In the genomic region with DNA sequence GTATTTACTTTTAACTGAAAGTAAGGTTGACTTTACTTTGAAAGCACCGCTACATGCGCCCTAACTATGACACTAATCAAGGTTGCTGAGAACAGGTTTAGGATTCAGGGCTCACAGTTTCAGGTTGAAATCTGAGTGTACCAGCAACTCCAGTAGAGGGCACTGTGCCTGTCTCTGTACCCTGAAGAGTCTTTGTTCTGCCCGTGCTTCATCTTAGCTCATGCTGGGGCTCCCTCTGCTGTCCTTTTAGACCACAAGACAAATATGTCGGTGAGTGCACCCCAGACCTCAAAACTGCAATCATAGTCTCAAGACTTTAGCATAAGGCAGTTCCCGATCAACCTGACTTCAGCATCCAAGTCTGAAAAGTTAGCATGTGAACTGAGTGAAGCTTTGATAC, we compare ENCODE assay signal across 8 mouse cellular contexts.
A peak's percentile ranks its signal among the peaks of the same experiment; 100 is the strongest.
DNase-seq lines count a peak whose midpoint lies in the region; ATAC-seq lines count a peak whose summit lies in the region.

No protein-coding gene starts in this region.

- H3K4me2 ChIP-seq in forebrain, embryonic 14.5 days (ENCODE audit: low read length) = no peak overlapping the region
- no peak overlapping the region for H3K4me2 ChIP-seq in hindbrain, embryonic 11.5 days (replicated peaks; ENCODE audit: low read depth, low read length)
- no peak overlapping the region for H3K4me2 ChIP-seq in lung, embryonic 15.5 days

- H3K27me3 ChIP-seq in forebrain, embryonic 14.5 days (replicated peaks; ENCODE audit: control insufficient read depth, insufficient read depth, low read length) = no peaks in the 10 kb centered on the region
- no peaks in the 10 kb centered on the region for H3K27me3 ChIP-seq in hindbrain, embryonic 11.5 days (ENCODE audit: control insufficient read depth, insufficient read depth, low read length)
- no peaks in the 10 kb centered on the region for H3K27me3 ChIP-seq in lung, embryonic 15.5 days

- H3K4me3 ChIP-seq in forebrain, embryonic 14.5 days (ENCODE audit: low read depth, low read length) = no peak overlapping the region
- H3K4me3 ChIP-seq in hindbrain, embryonic 11.5 days (ENCODE audit: low read depth, low read length) = no peak overlapping the region
- H3K4me3 ChIP-seq in lung, embryonic 15.5 days = no peak overlapping the region

- H3K9ac ChIP-seq in forebrain, embryonic 14.5 days (ENCODE audit: low read length) = no peak overlapping the region
- H3K9ac ChIP-seq in hindbrain, embryonic 11.5 days (ENCODE audit: low read depth, low read length) = no peak overlapping the region
- H3K9ac ChIP-seq in lung, embryonic 15.5 days = no peak overlapping the region

- no peaks in the 10 kb centered on the region for H3K4me1 ChIP-seq in forebrain, embryonic 14.5 days (ENCODE audit: control insufficient read depth, insufficient read depth, low read length)
- H3K4me1 ChIP-seq in hindbrain, embryonic 11.5 days (replicated peaks; ENCODE audit: control insufficient read depth, insufficient read depth, low read length) = no peaks in the 10 kb centered on the region
- no peaks in the 10 kb centered on the region for H3K4me1 ChIP-seq in lung, embryonic 15.5 days

- DNase-seq in MEL-GATA-1-ER (ENCODE audit: extremely low read depth, low read depth) = peak; percentile 76
- DNase-seq in forebrain, embryonic 14.5 days (ENCODE audit: low spot score) = peak; percentile 94
- peak; percentile 86 for DNase-seq in hindbrain, embryonic 11.5 days (ENCODE audit: low spot score)
- peak; percentile 54 to 74 for DNase-seq in layer of hippocampus, adult 8-10 months (ENCODE audit: low spot score in 2 of 2)
- peak; percentile 51 for DNase-seq in ovary, postnatal 36 days (ENCODE audit: low spot score)
- peak; percentile 77 for DNase-seq in urinary bladder, postnatal 14 days (ENCODE audit: low spot score)

- H3K36me3 ChIP-seq in forebrain, embryonic 14.5 days (ENCODE audit: control insufficient read depth, insufficient read depth, low read length) = no peaks in the 10 kb centered on the region
- no peaks in the 10 kb centered on the region for H3K36me3 ChIP-seq in hindbrain, embryonic 11.5 days (ENCODE audit: control insufficient read depth, insufficient read depth, low read length)
- no peaks in the 10 kb centered on the region for H3K36me3 ChIP-seq in lung, embryonic 15.5 days

- no peaks in the 10 kb centered on the region for H3K9me3 ChIP-seq in forebrain, embryonic 14.5 days (replicated peaks; ENCODE audit: control insufficient read depth, low read length)
- no peaks in the 10 kb centered on the region for H3K9me3 ChIP-seq in hindbrain, embryonic 11.5 days (ENCODE audit: control insufficient read depth, low read length)
- H3K9me3 ChIP-seq in lung, embryonic 15.5 days = no peaks in the 10 kb centered on the region

- 25% methylated on average over 5 of the region's 5 CpGs for WGBS in forebrain, embryonic 14.5 days
- WGBS in hindbrain, embryonic 11.5 days = 35% methylated on average over 5 of the region's 5 CpGs
- WGBS in lung, embryonic 15.5 days = 12% methylated on average over 5 of the region's 5 CpGs

- peak; percentile 91 for ATAC-seq in cerebellum, adult (ENCODE audit: insufficient number of reproducible peaks, low FRiP score, low TSS enrichment)
- peak; percentile 94 for ATAC-seq in forebrain, embryonic 14.5 days
- ATAC-seq in hindbrain, embryonic 11.5 days (ENCODE audit: low FRiP score) = peak; percentile 86; the same call in 1 of the 2 replicates
- ATAC-seq in lung, embryonic 15.5 days (ENCODE audit: borderline replicate concordance, extremely low read depth, low FRiP score, low TSS enrichment) = peak; percentile 55; the same call in 1 of the 2 replicates

- H3K27ac ChIP-seq in forebrain, embryonic 14.5 days (ENCODE audit: low read depth, low read length) = no peak overlapping the region
- no peak overlapping the region for H3K27ac ChIP-seq in hindbrain, embryonic 11.5 days (ENCODE audit: low read depth, low read length)
- no peak overlapping the region for H3K27ac ChIP-seq in lung, embryonic 15.5 days
